Mouse (Mus musculus) neutrophil, adult 83 days (primary cell): ENCODE results near the gene Folr1. TPM values are rescaled to one million over a fixed set of nuclear protein-coding genes. Genes with fewer than 3 reads are reported as not detected.

Experiments used
- total RNA-seq, 2 experiments: library from RNA; stranded (reverse); gene quantifications; one replicate each; pipeline ENCODE4 v1.2.4; 2023

The Folr1 gene
- total RNA-seq, result not detected

GRCm38 (mm10) chr7:101870629-101871028 lies at the start of gene Folr1:
TSS of gene Folr1 (minus strand) at chr7:101870788.

GRCm38 (mm10) chr7:101906287-101906681 lies 35.7 kb upstream of the Folr1 start, which contains the start of gene Tomt:
TSS of gene Tomt (minus strand) at chr7:101906359.

GRCm38 (mm10) chr7:101905561-101906286 lies 35.1 kb upstream of the Folr1 start, which contains the start of gene Lamtor1:
TSS of gene Lamtor1 (plus strand) at chr7:101905904.

GRCm38 (mm10) chr7:101863415-101863814 lies 7.2 kb downstream of the Folr1 start, which contains the start of gene Anapc15:
TSS of gene Anapc15 (plus strand) at chr7:101863715.

GRCm38 (mm10) chr7:101857094-101857493 lies 13.5 kb downstream of the Folr1 start, which contains the start of gene Folr2:
TSS of gene Folr2 (minus strand) at chr7:101857194.

GRCm38 (mm10) chr7:101837606-101838471 lies 32.7 kb downstream of the Folr1 start, which contains the start of gene Inppl1:
TSS of gene Inppl1 (minus strand) at chr7:101838229.

GRCm38 (mm10) chr7:101817861-101818401 lies 52.7 kb downstream of the Folr1 start, which contains the start of gene Phox2a:
TSS of gene Phox2a (plus strand) at chr7:101818313.

Other genes with a start within 250 kb of the Folr1 start
- gene Clpb, start 207.2 kb downstream of the Folr1 start, total RNA-seq, result 10 to 100 TPM; 13.5 to 13.7 TPM
- not detected for gene Phox2a, start 52.5 kb downstream of the Folr1 start, total RNA-seq
- 10 to 100 TPM; 19.2 to 23.3 TPM for gene Inppl1, start 32.6 kb downstream of the Folr1 start, total RNA-seq
- gene Folr2, start 13.6 kb downstream of the Folr1 start, total RNA-seq, result 1 to 10 TPM; 1.3 to 1.8 TPM
- gene Anapc15, start 7.1 kb downstream of the Folr1 start, total RNA-seq, result 10 to 100 TPM; 50.0 to 57.1 TPM
- 100 to 1,000 TPM; 107 to 110 TPM for gene Lamtor1, start 35.1 kb upstream of the Folr1 start, total RNA-seq
- gene Tomt, start 35.6 kb upstream of the Folr1 start, total RNA-seq, result not detected
- gene Lrrc51, start 63.1 kb upstream of the Folr1 start, total RNA-seq, result under 1 TPM in 1 of 2 experiments, not detected in 1; 0.88 TPM
- 100 to 1,000 TPM; 118 to 124 TPM for gene Numa1, start 63.3 kb upstream of the Folr1 start, total RNA-seq
- gene Il18bp, start 147.9 kb upstream of the Folr1 start, total RNA-seq, result 10 to 100 TPM; 26.8 to 30.1 TPM
- 10 to 100 TPM; 13.5 to 16.0 TPM for gene Rnf121, start 194.7 kb upstream of the Folr1 start, total RNA-seq
- gene Xndc1, start 194.7 kb upstream of the Folr1 start, total RNA-seq, result 10 to 100 TPM; 14.3 to 14.4 TPM
- gene Xntrpc, start 194.9 kb upstream of the Folr1 start, total RNA-seq, result 1 to 10 TPM; 1.4 to 2.0 TPM
- not detected for gene Trpc2, start 212.3 kb upstream of the Folr1 start, total RNA-seq
- not detected for gene Art1, start 231.0 kb upstream of the Folr1 start, total RNA-seq
- not detected for gene Art5, start 238.7 kb upstream of the Folr1 start, total RNA-seq
- not detected for gene Chrna10, start 246.0 kb upstream of the Folr1 start, total RNA-seq